Mouse (Mus musculus): ENCODE data around the gene Tk1. TPM values are rescaled to one million over a fixed set of nuclear protein-coding genes. Genes with fewer than 3 reads are reported as not detected.
"Not testable (repeated sequence)": the region's sequence is repeated elsewhere in the genome, so short reads cannot be mapped to it uniquely, and the experiment has no call there.

Gene Tk1
- total and polyA plus RNA-seq, 3 experiments, result 172 to 188 TPM; not detected in 1

DNA sequence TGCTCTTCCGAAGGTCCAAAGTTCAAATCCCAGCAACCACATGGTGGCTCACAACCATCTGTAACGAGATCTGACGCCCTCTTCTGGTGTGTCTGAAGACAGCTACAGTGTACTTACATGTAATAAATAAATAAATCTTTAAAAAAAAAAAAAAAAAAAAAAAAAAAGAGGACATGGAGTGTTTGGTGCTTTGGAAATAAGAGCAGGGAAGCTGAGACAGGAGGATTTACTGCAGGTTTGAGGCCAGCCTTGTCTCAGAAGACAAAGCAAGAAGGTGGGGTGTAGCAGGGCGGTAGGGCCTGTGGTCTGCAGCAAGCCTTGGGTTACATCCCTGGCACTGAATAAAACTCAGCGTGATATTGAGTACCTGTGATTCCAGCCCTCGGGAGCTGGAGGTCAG lies 7.6 kb upstream of the Tk1 start:
- Histone ChIP-seq H3K4me1 (ENCODE audit: control insufficient read depth in 1 of 2, insufficient read depth in 2 of 2, low read length in 2 of 2) (peaks cover 23 to 48% of the 10 kb centered on the region in 2 experiments), H3K36me3 (ENCODE audit: control insufficient read depth in 1 of 2, insufficient read depth in 2 of 2, low read length in 2 of 2) (peaks cover 0 to 35% of the 10 kb centered on the region in 2 experiments; a peak in 2 of 4 replicates)
- not testable (repeated sequence) for H3K79me2 ChIP-seq (ENCODE audit: control insufficient read depth, insufficient read depth, low read length, poor library complexity); H3K9ac ChIP-seq (ENCODE audit: control insufficient read depth, low read depth, low read length, poor library complexity, severe bottlenecking); DNase-seq (ENCODE audit: low read depth, low spot score); H3K27me3 ChIP-seq (ENCODE audit: control insufficient read depth in 1 of 2, insufficient read depth in 2 of 2, low read length in 2 of 2); H3K4me3 ChIP-seq (ENCODE audit: control insufficient read depth in 1 of 2, insufficient read depth in 1 of 2, low read depth in 2 of 2, low read length in 2 of 2); H3K27ac ChIP-seq (ENCODE audit: control insufficient read depth, low read depth, low read length); H3K9me3 ChIP-seq (replicated peaks; ENCODE audit: insufficient read depth, low read length)
- peak; percentile 69 for TF ChIP-seq ZNF384 (IDR thresholded peaks at IDR 0.05; ENCODE audit: low read depth, low read length)

DNA sequence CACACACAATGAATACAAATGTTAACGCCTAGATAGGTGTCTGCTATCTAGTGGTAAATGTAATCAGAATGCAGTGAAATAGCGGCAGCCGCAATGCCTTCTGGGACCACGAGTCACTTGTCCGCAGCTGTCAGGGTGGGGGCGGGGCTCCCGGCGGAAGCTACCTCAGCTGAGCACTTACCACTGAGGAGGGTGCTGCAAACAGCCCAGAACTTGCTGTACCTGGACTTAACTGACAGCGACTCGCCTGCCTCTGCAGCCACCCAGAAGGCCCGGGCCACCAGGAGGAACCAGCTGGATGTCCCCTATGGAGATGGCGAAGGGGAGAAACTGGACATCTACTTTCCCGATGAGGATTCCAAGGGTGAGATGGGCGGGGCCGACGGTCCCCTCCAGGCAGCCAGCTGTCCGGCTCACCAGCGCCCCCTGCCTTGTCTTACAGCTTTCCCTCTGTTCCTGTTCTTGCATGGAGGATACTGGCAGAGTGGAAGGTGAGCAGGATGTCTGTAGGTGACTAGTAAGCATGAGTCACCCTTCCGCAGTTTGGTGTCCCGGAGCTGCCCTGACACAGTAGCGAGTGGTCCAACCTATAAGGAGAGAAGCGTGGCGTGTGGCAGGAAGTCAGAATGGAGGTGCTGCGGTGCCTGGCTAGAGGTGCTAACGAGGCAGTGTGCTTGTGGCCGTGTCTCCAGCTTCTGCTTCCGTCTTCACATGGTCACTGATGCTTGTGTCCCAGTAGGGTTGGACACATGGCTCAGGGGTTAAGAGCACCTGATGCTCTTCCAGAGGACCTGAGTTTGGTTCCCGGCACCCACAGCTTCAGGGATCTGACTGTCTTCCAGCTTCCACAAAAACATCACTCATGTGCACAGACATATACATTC lies 6.4 kb upstream of the Tk1 start:
- DNase-seq (ENCODE audit: low read depth, low spot score), result peak; percentile 99
- Histone ChIP-seq H3K4me1 (ENCODE audit: control insufficient read depth in 1 of 2, insufficient read depth in 2 of 2, low read length in 2 of 2) (peaks cover 22 to 53% of the 10 kb centered on the region in 2 experiments), H3K9ac (ENCODE audit: control insufficient read depth, low read depth, low read length, poor library complexity, severe bottlenecking) (peak overlapping the region; percentile 65), H3K4me3 (ENCODE audit: control insufficient read depth in 1 of 2, insufficient read depth in 1 of 2, low read depth in 2 of 2, low read length in 2 of 2) (peak overlapping the region; percentile 48 to 66), H3K9me3 (replicated peaks; ENCODE audit: insufficient read depth, low read length) (no peaks in the 10 kb centered on the region), H3K79me2 (ENCODE audit: control insufficient read depth, insufficient read depth, low read length, poor library complexity) (no peaks in the 10 kb centered on the region), H3K27me3 (ENCODE audit: control insufficient read depth in 1 of 2, insufficient read depth in 2 of 2, low read length in 2 of 2) (no peaks in the 10 kb centered on the region), H3K27ac (ENCODE audit: control insufficient read depth, low read depth, low read length) (peak overlapping the region; percentile 67), H3K36me3 (ENCODE audit: control insufficient read depth in 1 of 2, insufficient read depth in 2 of 2, low read length in 2 of 2) (peaks cover 0 to 37% of the 10 kb centered on the region in 2 experiments; a peak in 2 of 4 replicates)
- TF ChIP-seq MAFK (IDR thresholded peaks at IDR 0.05; ENCODE audit: borderline replicate concordance, low read depth, low read length) (no peak), MAX (IDR thresholded peaks at IDR 0.05; ENCODE audit: low read length) (peak; percentile 86), ZC3H11A (IDR thresholded peaks at IDR 0.05; ENCODE audit: low read depth, low read length) (no peak), SMC3 (IDR thresholded peaks at IDR 0.05; ENCODE audit: low read depth, low read length) (peak; percentile 41), TCF12 (IDR thresholded peaks at IDR 0.05; ENCODE audit: low read depth, low read length) (peak; percentile 42), NELFE (IDR thresholded peaks at IDR 0.05; ENCODE audit: low read depth, low read length) (peak; percentile 69), TAL1 (IDR thresholded peaks at IDR 0.05; ENCODE audit: low read length) (0 out of 2 replicates have a peak, but pooled peaks have one; percentile 5), NRF1 (IDR thresholded peaks at IDR 0.05; ENCODE audit: insufficient read depth, low read depth, low read length, poor library complexity, severe bottlenecking) (no peak), SIN3A (IDR thresholded peaks at IDR 0.05; ENCODE audit: low read length) (peak; percentile 96), GABPA (IDR thresholded peaks at IDR 0.05; ENCODE audit: low read depth, low read length) (no peak), CHD1 (IDR thresholded peaks at IDR 0.05; ENCODE audit: low read depth, low read length) (0 out of 2 replicates have a peak, but pooled peaks have one; percentile 69), JUND (IDR thresholded peaks at IDR 0.05; ENCODE audit: low read depth, low read length) (no peak; the same call in 1 of the 2 replicates), USF1 (IDR thresholded peaks at IDR 0.05; ENCODE audit: low read depth, low read length) (peak; percentile 28; the same call in 1 of the 2 replicates), TBP (IDR thresholded peaks at IDR 0.05; ENCODE audit: low read depth, low read length) (peak; percentile 25; the same call in 1 of the 2 replicates), E2F4 (IDR thresholded peaks at IDR 0.05; ENCODE audit: borderline replicate concordance, low read depth, low read length) (no peak), CTCF (IDR thresholded peaks at IDR 0.05 in 2 of 3, conservative IDR thresholded peaks at IDR 0.05 in 1 of 3; ENCODE audit: control insufficient read depth in 1 of 3, insufficient read depth in 1 of 3, low read depth in 2 of 3, low read length in 3 of 3, poor library complexity in 1 of 3, severe bottlenecking in 1 of 3) (peak; percentile 83 to 97 (median 94)), RCOR1 (IDR thresholded peaks at IDR 0.05; ENCODE audit: low read depth, low read length) (no peak; the same call in 1 of the 2 replicates), POLR2AphosphoS5 (IDR thresholded peaks at IDR 0.05; ENCODE audit: borderline replicate concordance, low read depth, low read length) (0 out of 2 replicates have a peak, but pooled peaks have one; percentile 66), EP300 (IDR thresholded peaks at IDR 0.05; ENCODE audit: low read depth in 1 of 2, low read length in 2 of 2) (peak; percentile 18 to 60; a peak in 2 of 4 replicates), POLR2A (IDR thresholded peaks at IDR 0.05; ENCODE audit: control insufficient read depth in 1 of 2, insufficient read depth in 1 of 2, low read depth in 1 of 2, low read length in 2 of 2, poor library complexity in 1 of 2) (peak; percentile 44 to 55; a peak in 2 of 4 replicates), RAD21 (IDR thresholded peaks at IDR 0.05; ENCODE audit: low read depth, low read length) (peak; percentile 37), MYB (IDR thresholded peaks at IDR 0.05; ENCODE audit: low read depth, low read length) (no peak), ETS1 (IDR thresholded peaks at IDR 0.05; ENCODE audit: low read depth, low read length) (peak; percentile 84), GATA1 (IDR thresholded peaks at IDR 0.05; ENCODE audit: low read depth, low read length) (peak; percentile 73), ZNF384 (IDR thresholded peaks at IDR 0.05; ENCODE audit: low read depth, low read length) (0 out of 2 replicates have a peak, but pooled peaks have one; percentile 32), BHLHE40 (IDR thresholded peaks at IDR 0.05; ENCODE audit: borderline replicate concordance, low read depth, low read length) (no peak), MAZ (IDR thresholded peaks at IDR 0.05; ENCODE audit: low read depth, low read length) (peak; percentile 42; the same call in 1 of the 2 replicates), HCFC1 (IDR thresholded peaks at IDR 0.05; ENCODE audit: low read depth, low read length) (peak; percentile 80), POLR2AphosphoS2 (IDR thresholded peaks at IDR 0.05; ENCODE audit: low read length) (no peak; the same call in 1 of the 2 replicates)

Data from MEL (cell line).